Mouse (Mus musculus) heart, postnatal 0 days (tissue): ENCODE data around the gene 1700029P11Rik. TPM values are rescaled to one million over a fixed set of nuclear protein-coding genes. Genes with fewer than 3 reads are reported as not detected.

Experiments
- ATAC-seq: fragments of 200-750 bp; cut with Nextera tagmentation; 2 replicates; pipeline ENCODE4 v1.8.0; 2017; ENCODE audit warnings: low read depth, moderate number of reproducible peaks, moderate library complexity; ENCODE audit not compliant: insufficient read depth
- DNase-seq: peaks from one replicate; pipeline ENCODE4 v3.0.0-alpha.2; 2016; ENCODE audit warnings: low spot score
- H3K27ac ChIP-seq: fragments of 300-500 bp; sonication (generic); 2 replicates; pipeline ENCODE4 v1.5.1; 2014; ENCODE audit warnings: low read depth, mild to moderate bottlenecking
- H3K27me3 ChIP-seq: fragments of 300-500 bp; sonication (generic); 2 replicates; pipeline ENCODE4 v1.6.1; 2014; ENCODE audit warnings: low read length, mixed read lengths; ENCODE audit not compliant: control insufficient read depth, insufficient read depth
- H3K36me3 ChIP-seq: fragments of 300-500 bp; sonication (generic); replicated peaks from 2 replicates; pipeline ENCODE4 v1.6.1; 2014; ENCODE audit warnings: low read length, mixed read lengths; ENCODE audit not compliant: control insufficient read depth, insufficient read depth
- H3K4me1 ChIP-seq: fragments of 300-500 bp; sonication (generic); 2 replicates; pipeline ENCODE4 v1.6.1; 2014; ENCODE audit warnings: antibody characterized with exemption; ENCODE audit not compliant: control insufficient read depth, insufficient read depth
- H3K4me2 ChIP-seq: fragments of 300-500 bp; sonication (generic); 2 replicates; pipeline ENCODE4 v1.6.1; 2014; ENCODE audit warnings: low read depth, mild to moderate bottlenecking, low read length, moderate library complexity
- H3K4me3 ChIP-seq: fragments of 300-500 bp; sonication (generic); 2 replicates; pipeline ENCODE4 v1.5.1; 2014; ENCODE audit warnings: low read depth, low read length
- H3K9ac ChIP-seq: fragments of 300-500 bp; sonication (generic); replicated peaks from 2 replicates; pipeline ENCODE4 v1.6.1; 2014; ENCODE audit warnings: low read depth, low read length, mixed read lengths
- H3K9me3 ChIP-seq: fragments of 300-500 bp; sonication (generic); replicated peaks from 2 replicates; pipeline ENCODE4 v1.6.1; 2016; ENCODE audit warnings: low read length; ENCODE audit not compliant: control insufficient read depth
- CTCF ChIP-seq: IDR thresholded peaks from 2 replicates; pipeline ENCODE4 v1.5.1; 2016; ENCODE audit warnings: antibody characterized with exemption, control low read depth, low read depth
- EP300 ChIP-seq: IDR thresholded peaks from 2 replicates; pipeline ENCODE4 v1.6.1; 2016; ENCODE audit warnings: antibody characterized with exemption, low read depth
- WGBS: fragments of 180-500 bp; shearing (Covaris S2); extraction: QIAGEN DNeasy Blood & Tissue Kit; methylation state at CpG from one replicate; pipeline ENCODE4 v1.1.7; 2014; 5-methylcytosine and 5-hydroxymethylcytosine counted together
- polyA plus RNA-seq: library from polyadenylated mRNA; unstranded; fragments of >200 nt; fragmentation: Nextera tagmentation; extraction: Ambion mirVana; gene quantifications from 2 replicates; pipeline ENCODE4 v1.2.1, GENCODE M21; 2015
- total RNA-seq: library from RNA; depleted of rRNA; stranded (reverse); fragments of >200 nt; gene quantifications from 2 replicates; pipeline ENCODE4 v1.2.3, GENCODE M21; 2014; ENCODE audit warnings: low replicate concordance

Gene 1700029P11Rik
- total and polyA plus RNA-seq, 2 experiments from 2014 or later, result not detected

DNA sequence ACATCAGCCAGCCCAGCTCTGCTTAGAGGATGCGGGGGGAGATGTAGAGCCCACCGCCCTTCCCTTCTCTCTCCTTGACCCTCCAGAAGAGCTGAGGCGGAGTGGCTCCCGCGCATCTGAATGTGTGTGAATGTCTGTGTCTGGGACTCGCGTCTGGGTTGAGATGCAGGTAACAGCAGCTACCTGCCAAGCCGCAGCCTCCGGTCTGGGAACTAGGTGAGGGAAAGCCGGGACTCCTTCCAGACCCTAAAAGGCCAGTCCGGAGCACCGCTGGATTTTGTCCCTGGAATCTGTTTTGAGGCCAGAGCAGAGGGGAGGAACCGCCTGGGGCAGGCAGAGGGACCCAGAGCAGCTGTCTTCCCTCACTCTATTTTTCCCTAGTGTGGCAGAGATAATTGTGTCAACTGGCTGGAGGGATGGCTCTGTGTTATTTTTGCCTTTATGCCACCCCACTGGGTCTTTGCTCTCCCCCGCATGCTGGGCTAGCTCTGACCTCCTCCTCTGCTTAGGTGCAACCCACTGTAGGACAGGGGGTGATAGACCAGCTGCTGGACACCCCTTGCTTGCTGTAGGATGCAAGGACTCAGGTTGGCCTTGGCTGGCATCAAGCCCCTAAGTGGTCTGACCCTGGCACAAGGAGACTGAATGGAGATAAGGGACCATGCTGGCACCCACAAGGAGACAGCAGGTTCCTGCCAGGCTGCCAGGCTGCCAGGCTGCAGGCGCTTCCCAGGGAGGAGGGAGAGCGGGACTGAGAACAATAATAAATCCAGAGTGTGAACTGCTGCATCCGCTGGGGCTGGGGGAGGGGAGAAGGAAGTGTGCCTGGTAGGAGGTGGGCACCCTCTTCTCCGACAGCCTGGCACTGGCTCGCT is 43.0 kb upstream of the 1700029P11Rik start:
- Histone ChIP-seq H3K27me3 (no peaks in the 10 kb centered on the region), H3K4me2 (peak overlapping the region; percentile 66), H3K4me1 (peaks cover 14% of the 10 kb centered on the region; the same call in 1 of the 2 replicates), H3K9ac (peak overlapping the region; percentile 52), H3K27ac (peak overlapping the region; percentile 44; the same call in 1 of the 2 replicates), H3K9me3 (no peaks in the 10 kb centered on the region), H3K36me3 (no peaks in the 10 kb centered on the region), H3K4me3 (peak overlapping the region; percentile 42)
- no peak for TF ChIP-seq CTCF
- TF ChIP-seq EP300, result no peak
- DNase-seq, result no peak
- peak; percentile 25; the same call in 1 of the 2 replicates for ATAC-seq
- WGBS, result 14% methylated on average over 19 of the region's 19 CpGs

DNA sequence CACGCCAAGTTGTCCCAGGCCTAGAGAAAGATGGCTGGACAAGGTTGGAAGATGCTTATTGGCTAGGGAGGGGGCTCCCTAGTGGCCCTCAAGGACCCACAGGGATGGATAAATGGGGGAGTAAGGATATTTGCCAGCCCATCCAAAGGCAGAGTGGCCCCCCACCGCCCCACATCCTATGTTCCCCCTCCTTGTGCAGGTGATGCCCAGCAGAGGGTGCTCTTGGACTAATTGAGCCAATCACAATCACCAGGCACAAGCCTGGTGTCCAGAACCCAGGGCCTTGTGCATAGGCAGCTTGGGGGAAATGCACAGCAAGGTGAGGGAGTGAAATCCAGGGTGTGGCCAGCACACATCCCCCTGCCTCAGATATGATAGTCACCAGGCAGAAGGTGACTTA is 42.1 kb upstream of the 1700029P11Rik start:
- WGBS, result 29% methylated on average over 2 of the region's 2 CpGs
- no peak for DNase-seq
- H3K4me1 ChIP-seq, result peaks cover 14% of the 10 kb centered on the region; the same call in 1 of the 2 replicates
- H3K4me3 ChIP-seq, result no peak overlapping the region
- H3K4me2 ChIP-seq, result no peak overlapping the region
- no peak for TF ChIP-seq EP300
- peak; percentile 62 for TF ChIP-seq CTCF
- ATAC-seq, result no peak
- H3K9ac ChIP-seq, result no peak overlapping the region
- H3K27me3 ChIP-seq, result 0 out of 2 replicates have a peak, but pooled peaks cover 2% of the 10 kb centered on the region
- no peaks in the 10 kb centered on the region for H3K9me3 ChIP-seq
- no peaks in the 10 kb centered on the region for H3K36me3 ChIP-seq
- no peak overlapping the region for H3K27ac ChIP-seq

GRCm38 (mm10) chr15:81939157-81939715 is 41.1 kb upstream of the 1700029P11Rik start:
- DNase-seq, result no peak
- no peak for TF ChIP-seq EP300
- TF ChIP-seq CTCF, result no peak
- no peak for ATAC-seq
- peaks cover 14% of the 10 kb centered on the region; the same call in 1 of the 2 replicates for H3K4me1 ChIP-seq
- no peak overlapping the region for H3K4me2 ChIP-seq
- H3K9me3 ChIP-seq, result no peaks in the 10 kb centered on the region
- no peak overlapping the region for H3K4me3 ChIP-seq
- H3K9ac ChIP-seq, result no peak overlapping the region
- H3K36me3 ChIP-seq, result no peaks in the 10 kb centered on the region
- 0 out of 2 replicates have a peak, but pooled peaks cover 4% of the 10 kb centered on the region for H3K27me3 ChIP-seq
- WGBS, result 75% methylated on average over 10 of the region's 10 CpGs
- no peak overlapping the region for H3K27ac ChIP-seq

DNA sequence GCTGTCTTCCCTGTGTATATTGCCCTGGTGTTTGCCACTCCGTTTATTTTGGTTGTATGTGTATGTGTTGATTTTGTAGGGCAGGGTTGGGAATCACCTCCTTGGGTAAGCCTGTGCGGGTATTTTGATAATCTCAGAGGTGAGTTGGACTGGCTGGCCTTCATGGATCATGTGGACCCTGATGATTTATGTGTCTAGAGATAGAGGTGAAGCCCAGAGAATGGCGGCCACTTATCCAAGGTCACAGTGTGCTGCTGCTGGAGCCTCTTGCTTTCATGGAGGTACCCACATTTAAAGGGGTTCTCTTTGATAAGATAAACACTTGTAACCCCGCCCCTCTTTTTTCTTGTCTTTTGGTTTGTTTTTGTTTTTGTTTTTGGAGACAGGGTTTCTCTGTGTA is 40.6 kb upstream of the 1700029P11Rik start:
- 0 out of 2 replicates have a peak, but pooled peaks cover 4% of the 10 kb centered on the region for H3K27me3 ChIP-seq
- no peak overlapping the region for H3K9ac ChIP-seq
- ATAC-seq (no peak), DNase-seq (no peak)
- H3K36me3 ChIP-seq, result no peaks in the 10 kb centered on the region
- H3K4me2 ChIP-seq, result no peak overlapping the region
- H3K4me1 ChIP-seq, result peaks cover 14% of the 10 kb centered on the region; the same call in 1 of the 2 replicates
- H3K4me3 ChIP-seq, result no peak overlapping the region
- no peak overlapping the region for H3K27ac ChIP-seq
- no peaks in the 10 kb centered on the region for H3K9me3 ChIP-seq
- TF ChIP-seq CTCF, result no peak
- TF ChIP-seq EP300, result no peak
- 81% methylated on average over 4 of the region's 4 CpGs for WGBS

DNA sequence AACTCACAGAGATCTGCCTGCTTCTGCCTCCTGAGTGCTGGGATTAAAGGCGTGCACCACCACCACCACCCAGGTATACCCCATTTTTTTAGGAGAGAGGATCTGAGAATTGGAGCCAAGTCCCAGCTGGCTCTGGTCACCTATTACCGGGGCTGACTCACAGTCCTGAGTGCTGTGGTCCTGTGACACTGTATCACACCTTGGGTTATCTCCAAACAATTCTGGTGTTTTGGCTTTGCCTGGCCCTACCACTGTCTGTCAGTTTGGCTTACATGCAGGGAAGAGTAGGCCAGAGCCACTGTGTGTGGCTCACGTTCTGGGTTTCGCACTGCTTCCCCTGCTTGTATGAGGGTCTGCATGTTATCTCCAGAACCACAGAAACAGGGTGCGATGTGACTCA is 40.1 kb upstream of the 1700029P11Rik start:
- no peak for TF ChIP-seq EP300
- TF ChIP-seq CTCF, result no peak
- WGBS, result 86% methylated on average over 5 of the region's 5 CpGs
- peaks cover 14% of the 10 kb centered on the region; the same call in 1 of the 2 replicates for H3K4me1 ChIP-seq
- H3K36me3 ChIP-seq, result no peaks in the 10 kb centered on the region
- 0 out of 2 replicates have a peak, but pooled peaks cover 4% of the 10 kb centered on the region for H3K27me3 ChIP-seq
- DNase-seq (no peak), ATAC-seq (no peak)
- H3K9me3 ChIP-seq, result no peaks in the 10 kb centered on the region
- H3K4me2 ChIP-seq, result no peak overlapping the region
- H3K27ac ChIP-seq, result no peak overlapping the region
- no peak overlapping the region for H3K9ac ChIP-seq
- H3K4me3 ChIP-seq, result no peak overlapping the region
